Mouse (Mus musculus): ENCODE results near the gene Ngf. TPM values are rescaled to one million over a fixed set of nuclear protein-coding genes. Genes with fewer than 3 reads are reported as not detected.

Ngf gene
- polyA plus RNA-seq, 1 experiment from 2014 or later: 4.5 TPM

GRCm38 (mm10) chr3:102474275-102475155 is 4.8 kb downstream of the Ngf start:
- no peaks in the 10 kb centered on the region for H3K36me3 ChIP-seq
- H3K9me3 ChIP-seq: no peaks in the 10 kb centered on the region
- H3K4me2 ChIP-seq (replicated peaks): no peak overlapping the region
- ATAC-seq: no peak
- peaks cover 5% of the 10 kb centered on the region; the same call in 1 of the 2 replicates for H3K4me1 ChIP-seq (replicated peaks)
- H3K27ac ChIP-seq: no peak overlapping the region
- H3K4me3 ChIP-seq (replicated peaks): no peak overlapping the region
- no peak overlapping the region for H3K9ac ChIP-seq
- 78% methylated on average over 15 of the region's 15 CpGs for WGBS
- peaks cover 16% of the 10 kb centered on the region for H3K27me3 ChIP-seq (replicated peaks)

- Histone ChIP-seq H3K4me3 (replicated peaks) (no peak overlapping the region), H3K9me3 (no peaks in the 10 kb centered on the region), H3K4me1 (replicated peaks) (no peaks in the 10 kb centered on the region), H3K36me3 (no peaks in the 10 kb centered on the region), H3K9ac (no peak overlapping the region), H3K27ac (no peak overlapping the region), H3K27me3 (replicated peaks) (no peaks in the 10 kb centered on the region), H3K4me2 (replicated peaks) (no peak overlapping the region)
- ATAC-seq: no peak
- WGBS: 80% methylated on average over 12 of the region's 12 CpGs
These were observed 8.4 kb downstream of the Ngf start for GRCm38 (mm10) chr3:102477917-102478694.

- 50% methylated on average over 14 of the region's 14 CpGs for WGBS
- Histone ChIP-seq H3K9ac (no peak overlapping the region), H3K9me3 (no peaks in the 10 kb centered on the region), H3K4me3 (replicated peaks) (no peak overlapping the region), H3K36me3 (no peaks in the 10 kb centered on the region), H3K4me1 (replicated peaks) (no peaks in the 10 kb centered on the region), H3K27ac (no peak overlapping the region), H3K4me2 (replicated peaks) (0 out of 2 replicates have a peak overlapping the region, but pooled peaks have one; percentile 3), H3K27me3 (replicated peaks) (no peaks in the 10 kb centered on the region)
- ATAC-seq: no peak
These were observed 20.8 kb downstream of the Ngf start for GRCm38 (mm10) chr3:102490393-102491123.

- H3K4me2 ChIP-seq (replicated peaks): no peak overlapping the region
- 79% methylated on average over 7 of the region's 7 CpGs for WGBS
- H3K27me3 ChIP-seq (replicated peaks): no peaks in the 10 kb centered on the region
- no peak overlapping the region for H3K27ac ChIP-seq
- H3K9me3 ChIP-seq: no peaks in the 10 kb centered on the region
- no peak overlapping the region for H3K4me3 ChIP-seq (replicated peaks)
- no peaks in the 10 kb centered on the region for H3K4me1 ChIP-seq (replicated peaks)
- H3K36me3 ChIP-seq: no peaks in the 10 kb centered on the region
- H3K9ac ChIP-seq: no peak overlapping the region
- no peak for ATAC-seq
These were observed 28.4 kb downstream of the Ngf start for GRCm38 (mm10) chr3:102498113-102498512.

GRCm38 (mm10) chr3:102498931-102499330 is 29.2 kb downstream of the Ngf start:
- Histone ChIP-seq H3K36me3 (no peaks in the 10 kb centered on the region), H3K4me2 (replicated peaks) (no peak overlapping the region), H3K4me1 (replicated peaks) (no peaks in the 10 kb centered on the region), H3K9ac (no peak overlapping the region), H3K4me3 (replicated peaks) (no peak overlapping the region), H3K9me3 (no peaks in the 10 kb centered on the region), H3K27ac (no peak overlapping the region), H3K27me3 (replicated peaks) (no peaks in the 10 kb centered on the region)
- no peak for ATAC-seq
- WGBS: 82% methylated on average over 6 of the region's 6 CpGs

- no peak for ATAC-seq
- Histone ChIP-seq H3K27me3 (replicated peaks) (no peaks in the 10 kb centered on the region), H3K36me3 (no peaks in the 10 kb centered on the region), H3K27ac (no peak overlapping the region), H3K9me3 (no peaks in the 10 kb centered on the region), H3K4me3 (replicated peaks) (no peak overlapping the region), H3K9ac (no peak overlapping the region), H3K4me1 (replicated peaks) (no peaks in the 10 kb centered on the region), H3K4me2 (replicated peaks) (no peak overlapping the region)
- WGBS: 54% methylated on average over 2 of the region's 2 CpGs
These were observed 30.3 kb downstream of the Ngf start for GRCm38 (mm10) chr3:102500031-102500430.

- H3K27me3 ChIP-seq (replicated peaks): no peaks in the 10 kb centered on the region
- no peak overlapping the region for H3K4me2 ChIP-seq (replicated peaks)
- ATAC-seq: no peak
- no peaks in the 10 kb centered on the region for H3K9me3 ChIP-seq
- no peak overlapping the region for H3K27ac ChIP-seq
- H3K4me3 ChIP-seq (replicated peaks): no peak overlapping the region
- H3K9ac ChIP-seq: no peak overlapping the region
- no peaks in the 10 kb centered on the region for H3K4me1 ChIP-seq (replicated peaks)
- no peaks in the 10 kb centered on the region for H3K36me3 ChIP-seq
- 84% methylated on average over 4 of the region's 4 CpGs for WGBS
These were observed 31.5 kb downstream of the Ngf start for GRCm38 (mm10) chr3:102501186-102501585.

- Histone ChIP-seq H3K4me2 (replicated peaks) (no peak overlapping the region), H3K36me3 (no peaks in the 10 kb centered on the region), H3K9me3 (no peaks in the 10 kb centered on the region), H3K4me3 (replicated peaks) (no peak overlapping the region), H3K4me1 (replicated peaks) (no peaks in the 10 kb centered on the region), H3K9ac (no peak overlapping the region), H3K27me3 (replicated peaks) (no peaks in the 10 kb centered on the region), H3K27ac (no peak overlapping the region)
- no peak for ATAC-seq
- 77% methylated on average over 4 of the region's 4 CpGs for WGBS
These were observed 35.4 kb downstream of the Ngf start for GRCm38 (mm10) chr3:102505129-102505528.

GRCm38 (mm10) chr3:102506061-102506460 is 36.3 kb downstream of the Ngf start:
- H3K27me3 ChIP-seq (replicated peaks): no peaks in the 10 kb centered on the region
- no peaks in the 10 kb centered on the region for H3K36me3 ChIP-seq
- H3K27ac ChIP-seq: no peak overlapping the region
- H3K4me3 ChIP-seq (replicated peaks): no peak overlapping the region
- no peak for ATAC-seq
- H3K9me3 ChIP-seq: no peaks in the 10 kb centered on the region
- H3K4me2 ChIP-seq (replicated peaks): no peak overlapping the region
- no peaks in the 10 kb centered on the region for H3K4me1 ChIP-seq (replicated peaks)
- H3K9ac ChIP-seq: no peak overlapping the region
- 62% methylated on average over 12 of the region's 12 CpGs for WGBS

- Histone ChIP-seq H3K27ac (no peak overlapping the region), H3K9me3 (no peaks in the 10 kb centered on the region)
- WGBS: 77% methylated on average over 8 of the region's 8 CpGs
These were observed 38.0 kb downstream of the Ngf start for GRCm38 (mm10) chr3:102507666-102508260.

GRCm38 (mm10) chr3:102508455-102508854 is 38.7 kb downstream of the Ngf start:
- ATAC-seq: no peak
- Histone ChIP-seq H3K36me3 (no peaks in the 10 kb centered on the region), H3K4me1 (replicated peaks) (no peaks in the 10 kb centered on the region), H3K9me3 (no peaks in the 10 kb centered on the region), H3K4me2 (replicated peaks) (no peak overlapping the region), H3K27me3 (replicated peaks) (no peaks in the 10 kb centered on the region), H3K9ac (no peak overlapping the region), H3K4me3 (replicated peaks) (no peak overlapping the region), H3K27ac (no peak overlapping the region)
- 59% methylated on average over 9 of the region's 9 CpGs for WGBS

More at GRCm38 (mm10) chr3:102507666-102508260, 38.0 kb downstream of the Ngf start:
- no peaks in the 10 kb centered on the region for H3K4me1 ChIP-seq (replicated peaks)
- H3K4me2 ChIP-seq (replicated peaks): no peak overlapping the region
- no peak for ATAC-seq
- H3K9ac ChIP-seq: no peak overlapping the region
- H3K36me3 ChIP-seq: no peaks in the 10 kb centered on the region
- no peak overlapping the region for H3K4me3 ChIP-seq (replicated peaks)
- H3K27me3 ChIP-seq (replicated peaks): no peaks in the 10 kb centered on the region

- 79% methylated on average over 3 of the region's 3 CpGs for WGBS
- ATAC-seq: no peak
These were observed 39.9 kb downstream of the Ngf start for GRCm38 (mm10) chr3:102509601-102510000.

More at GRCm38 (mm10) chr3:102509601-102510000, 39.9 kb downstream of the Ngf start:
- no peaks in the 10 kb centered on the region for H3K27me3 ChIP-seq (replicated peaks)
- no peaks in the 10 kb centered on the region for H3K9me3 ChIP-seq
- H3K4me1 ChIP-seq (replicated peaks): no peaks in the 10 kb centered on the region
- H3K36me3 ChIP-seq: no peaks in the 10 kb centered on the region
- H3K4me3 ChIP-seq (replicated peaks): no peak overlapping the region
- no peak overlapping the region for H3K4me2 ChIP-seq (replicated peaks)
- no peak overlapping the region for H3K9ac ChIP-seq
- H3K27ac ChIP-seq: no peak overlapping the region

Measured in intestine, embryonic 15.5 days (tissue).